Mouse (Mus musculus) ES-Bruce4 (cell line): ENCODE data around the gene Bricd5. TPM values are rescaled to one million over a fixed set of nuclear protein-coding genes. Genes with fewer than 3 reads are reported as not detected.

Experiments used
- H3K27ac ChIP-seq: 2 replicates; pipeline ENCODE4 v1.5.1; 2012; ENCODE audit warnings: low read length, inconsistent platforms; ENCODE audit not compliant: insufficient read depth
- H3K27me3 ChIP-seq: 2 replicates; pipeline ENCODE4 v1.6.1; 2012; ENCODE audit warnings: mild to moderate bottlenecking, low read length, inconsistent platforms; ENCODE audit not compliant: control insufficient read depth, poor library complexity, insufficient read depth, severe bottlenecking
- H3K36me3 ChIP-seq: 2 replicates; pipeline ENCODE4 v1.6.1; 2012; ENCODE audit warnings: inconsistent platforms, mild to moderate bottlenecking, low read length, moderate library complexity; ENCODE audit not compliant: control insufficient read depth, poor library complexity, insufficient read depth, severe bottlenecking
- H3K4me1 ChIP-seq: one replicate; pipeline ENCODE4 v1.8.1; 2011; ENCODE audit warnings: low read length; ENCODE audit not compliant: control insufficient read depth, insufficient read depth
- H3K4me3 ChIP-seq: 2 replicates; pipeline ENCODE4 v1.5.1; 2011; ENCODE audit warnings: low read depth, mild to moderate bottlenecking, low read length
- H3K9ac ChIP-seq: 2 replicates; pipeline ENCODE4 v1.6.1; 2012; ENCODE audit warnings: low read depth, mild to moderate bottlenecking, inconsistent platforms; ENCODE audit not compliant: poor library complexity, severe bottlenecking
- H3K9me3 ChIP-seq: replicated peaks from 2 replicates; pipeline ENCODE4 v1.6.1; 2012; ENCODE audit warnings: mild to moderate bottlenecking, low read length, inconsistent platforms; ENCODE audit not compliant: control insufficient read depth, poor library complexity, insufficient read depth, severe bottlenecking
- CTCF ChIP-seq: IDR thresholded peaks from one replicate; pipeline ENCODE4 v1.8.1; 2011; ENCODE audit warnings: low read depth, low read length
- EP300 ChIP-seq: IDR thresholded peaks from 2 replicates; pipeline ENCODE4 v1.6.1; 2011; ENCODE audit warnings: low read depth, low read length; ENCODE audit not compliant: insufficient read depth
- POLR2A ChIP-seq: IDR thresholded peaks from one replicate; pipeline ENCODE4 v1.8.1; 2011; ENCODE audit warnings: low read length; ENCODE audit not compliant: insufficient read depth
- polyA plus RNA-seq: library from polyadenylated mRNA; stranded (reverse); fragments of >200 nt; gene quantifications from 2 replicates; pipeline ENCODE4 v1.2.4, GENCODE M21; 2011; ENCODE audit warnings: low read depth; ENCODE audit not compliant: missing spikeins, insufficient read depth, insufficient read length

The Bricd5 gene
- polyA plus RNA-seq, 1 experiment, result not detected

DNA sequence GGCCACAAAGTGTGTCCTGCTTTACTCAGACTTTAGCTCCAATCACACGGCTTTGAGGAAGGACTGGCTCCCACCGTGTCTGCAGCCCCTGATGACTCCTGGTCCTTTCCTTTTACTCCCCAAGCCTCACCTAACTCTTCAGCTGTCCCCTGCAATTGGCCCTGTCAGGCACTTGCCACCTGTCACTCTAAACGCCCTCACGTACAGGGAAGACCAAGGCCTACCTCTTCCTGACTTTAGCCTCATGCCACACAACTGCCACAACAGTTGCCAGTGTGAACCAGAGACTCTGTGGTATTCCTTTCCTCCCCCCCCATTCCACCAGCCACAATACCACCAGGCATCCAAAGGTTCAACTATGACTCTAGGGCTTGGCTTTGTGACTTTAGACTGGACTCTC lies 46.8 kb downstream of the Bricd5 start:
- TF ChIP-seq POLR2A (no peak), EP300 (no peak), CTCF (no peak)

GRCm38 (mm10) chr17:24524734-24525133 lies 51.0 kb downstream of the Bricd5 start:
- TF ChIP-seq EP300 (no peak), CTCF (no peak), POLR2A (no peak)
- H3K27me3 ChIP-seq, result no peaks in the 10 kb centered on the region
- no peak overlapping the region for H3K27ac ChIP-seq
- H3K4me3 ChIP-seq, result no peak overlapping the region
- H3K36me3 ChIP-seq, result peaks cover 15% of the 10 kb centered on the region
- H3K9ac ChIP-seq, result no peak overlapping the region
- no peaks in the 10 kb centered on the region for H3K4me1 ChIP-seq
- no peaks in the 10 kb centered on the region for H3K9me3 ChIP-seq

More for the DNA sequence above, 46.8 kb downstream of the Bricd5 start:
- H3K4me3 ChIP-seq, result no peak overlapping the region
- H3K27ac ChIP-seq, result no peak overlapping the region
- H3K9ac ChIP-seq, result no peak overlapping the region
- peaks cover 5% of the 10 kb centered on the region for H3K36me3 ChIP-seq
- H3K9me3 ChIP-seq, result no peaks in the 10 kb centered on the region
- H3K4me1 ChIP-seq, result no peaks in the 10 kb centered on the region
- no peaks in the 10 kb centered on the region for H3K27me3 ChIP-seq

Other genes with a start within 250 kb of the Bricd5 start
- gene Ccnf, start 222.4 kb upstream of the Bricd5 start, polyA plus RNA-seq, result 133 and 151 TPM in 2 replicates
- gene Abca17, start 122.8 kb upstream of the Bricd5 start, polyA plus RNA-seq, result not detected in 2 replicates
- 15.1 and 15.4 TPM in 2 replicates for gene Abca3, start 121.9 kb upstream of the Bricd5 start, polyA plus RNA-seq
- 323 and 334 TPM in 2 replicates for gene Rnps1, start 59.3 kb upstream of the Bricd5 start, polyA plus RNA-seq
- 46.4 and 46.7 TPM in 2 replicates for gene Eci1, start 47.2 kb upstream of the Bricd5 start, polyA plus RNA-seq
- gene Dnase1l2, start 30.8 kb upstream of the Bricd5 start, polyA plus RNA-seq, result 0.42 and 0.99 TPM in 2 replicates
- 13.0 and 15.3 TPM in 2 replicates for gene E4f1, start 3.6 kb upstream of the Bricd5 start, polyA plus RNA-seq
- gene Pgp, start 3.5 kb upstream of the Bricd5 start, polyA plus RNA-seq, result 15.4 and 16.4 TPM in 2 replicates
- 20.4 and 22.8 TPM in 2 replicates for gene Mlst8, start 5.2 kb downstream of the Bricd5 start, polyA plus RNA-seq
- gene Caskin1, start 14.7 kb downstream of the Bricd5 start, polyA plus RNA-seq, result 1.7 and 3.3 TPM in 2 replicates
- gene Traf7, start 54.1 kb downstream of the Bricd5 start, polyA plus RNA-seq, result 145 and 168 TPM in 2 replicates
- 1.2 and 1.5 TPM in 2 replicates for gene Rab26, start 60.3 kb downstream of the Bricd5 start, polyA plus RNA-seq
- 13.0 and 14.8 TPM in 2 replicates for gene Pkd1, start 76.0 kb downstream of the Bricd5 start, polyA plus RNA-seq
- 51.1 and 53.2 TPM in 2 replicates for gene Tsc2, start 158.7 kb downstream of the Bricd5 start, polyA plus RNA-seq
- gene Nthl1, start 158.8 kb downstream of the Bricd5 start, polyA plus RNA-seq, result 21.5 and 27.2 TPM in 2 replicates
- gene Slc9a3r2, start 176.4 kb downstream of the Bricd5 start, polyA plus RNA-seq, result 10.3 and 13.5 TPM in 2 replicates
- 1.6 TPM in 1 of 2 replicates, not detected in the other for gene Npw, start 184.6 kb downstream of the Bricd5 start, polyA plus RNA-seq
- 39.0 and 42.1 TPM in 2 replicates for gene Zfp598, start 195.8 kb downstream of the Bricd5 start, polyA plus RNA-seq
- gene Syngr3, start 216.1 kb downstream of the Bricd5 start, polyA plus RNA-seq, result 8.1 and 8.9 TPM in 2 replicates
- gene Gfer, start 222.3 kb downstream of the Bricd5 start, polyA plus RNA-seq, result 79.6 and 84.0 TPM in 2 replicates
- gene Noxo1, start 222.3 kb downstream of the Bricd5 start, polyA plus RNA-seq, result 1.2 and 2.3 TPM in 2 replicates
- gene Tbl3, start 233.8 kb downstream of the Bricd5 start, polyA plus RNA-seq, result 43.3 and 44.4 TPM in 2 replicates
- gene Rnf151, start 244.2 kb downstream of the Bricd5 start, polyA plus RNA-seq, result not detected in 2 replicates
- 1,670 and 1,851 TPM in 2 replicates for gene Rps2, start 244.2 kb downstream of the Bricd5 start, polyA plus RNA-seq